ENCODE assay signal across 7 mouse cellular contexts in the genomic region with DNA sequence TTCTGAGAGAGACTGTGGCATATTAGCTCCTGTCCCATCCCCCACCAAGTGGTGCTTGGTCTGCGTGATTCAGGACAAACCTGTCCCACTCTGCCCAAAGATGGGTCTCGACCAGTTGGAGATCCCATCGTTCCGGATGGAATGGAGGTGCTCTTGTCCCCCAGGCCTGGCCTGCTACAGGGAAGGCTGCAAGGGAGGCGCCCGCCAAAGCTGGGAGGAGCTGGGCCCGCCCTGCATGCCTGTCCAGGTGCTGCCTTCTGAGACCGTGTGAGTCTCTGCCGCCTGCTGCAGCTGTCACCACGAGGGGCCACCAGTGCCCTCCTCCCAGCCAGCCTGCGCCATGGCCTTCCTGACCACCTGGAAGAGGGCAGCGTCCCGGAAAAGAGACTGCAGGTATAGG. TPM values are rescaled to one million over a fixed set of nuclear protein-coding genes. Genes with fewer than 3 reads are reported as not detected.
A peak's percentile ranks its signal among the peaks of the same experiment; 100 is the strongest.
DNase-seq lines count a peak whose midpoint lies in the region; ATAC-seq and TF ChIP-seq lines count a peak whose summit lies in the region.

No protein-coding gene starts in this region.

- no peaks in the 10 kb centered on the region for H3K9me3 ChIP-seq in forebrain, embryonic 11.5 days (ENCODE audit: control insufficient read depth, low read length)
- no peaks in the 10 kb centered on the region for H3K9me3 ChIP-seq in intestine, postnatal 0 days (ENCODE audit: control insufficient read depth)

- no peak; the same call in 1 of the 2 replicates for ATAC-seq in forebrain, embryonic 11.5 days (replicated peaks; ENCODE audit: low FRiP score)
- ATAC-seq in intestine, postnatal 0 days: peak; percentile 85

- 13% methylated on average over 13 of the region's 13 CpGs for WGBS in forebrain, embryonic 11.5 days
- WGBS in intestine, postnatal 0 days: 7% methylated on average over 13 of the region's 13 CpGs

- no peaks in the 10 kb centered on the region; the same call in 1 of the 2 replicates for H3K4me1 ChIP-seq in forebrain, embryonic 11.5 days (replicated peaks; ENCODE audit: control insufficient read depth, insufficient read depth, low read length)
- no peaks in the 10 kb centered on the region for H3K4me1 ChIP-seq in intestine, postnatal 0 days (replicated peaks; ENCODE audit: control insufficient read depth, insufficient read depth, low read length)

- H3K4me3 ChIP-seq in forebrain, embryonic 11.5 days (ENCODE audit: low read depth, low read length): no peak overlapping the region
- peak overlapping the region; percentile 18 for H3K4me3 ChIP-seq in intestine, postnatal 0 days (ENCODE audit: low read depth, low read length)

- no peak overlapping the region for H3K27ac ChIP-seq in forebrain, embryonic 11.5 days (ENCODE audit: low read depth, low read length)
- H3K27ac ChIP-seq in intestine, postnatal 0 days (ENCODE audit: low read depth, low read length): no peak overlapping the region

- no peak overlapping the region; the same call in 1 of the 2 replicates for H3K4me2 ChIP-seq in forebrain, embryonic 11.5 days (ENCODE audit: low read depth, low read length, severe bottlenecking)
- peak overlapping the region; percentile 61 for H3K4me2 ChIP-seq in intestine, postnatal 0 days (replicated peaks; ENCODE audit: low read depth)

- H3K36me3 ChIP-seq in forebrain, embryonic 11.5 days (ENCODE audit: control insufficient read depth, insufficient read depth, low read length): no peaks in the 10 kb centered on the region
- H3K36me3 ChIP-seq in intestine, postnatal 0 days (ENCODE audit: control insufficient read depth, insufficient read depth): no peaks in the 10 kb centered on the region

- H3K9ac ChIP-seq in forebrain, embryonic 11.5 days (ENCODE audit: low read length): 0 out of 2 replicates have a peak overlapping the region, but pooled peaks have one; percentile 14
- H3K9ac ChIP-seq in intestine, postnatal 0 days (ENCODE audit: low read depth, low read length): no peak overlapping the region

- peak; percentile 51 for TF ChIP-seq CTCF in intestine, postnatal 0 days (IDR thresholded peaks at IDR 0.05; ENCODE audit: low read depth)

- DNase-seq in ovary, postnatal 36 days (ENCODE audit: low spot score): peak; percentile 29
- DNase-seq in ovary, adult 18-20 months (ENCODE audit: low spot score): no peak
- no peak for DNase-seq in forebrain, embryonic 11.5 days (ENCODE audit: low spot score)
- DNase-seq in lung, postnatal 36 days: peak; percentile 18
- peak; percentile 13 to 19 for DNase-seq in thymus, postnatal 36 days
- DNase-seq in yolk sac, embryonic 10.5 days (ENCODE audit: low spot score): no peak

- H3K27me3 ChIP-seq in forebrain, embryonic 11.5 days (ENCODE audit: control insufficient read depth, insufficient read depth, low read length): no peaks in the 10 kb centered on the region
- H3K27me3 ChIP-seq in intestine, postnatal 0 days (replicated peaks; ENCODE audit: control insufficient read depth, insufficient read depth, low read length): no peaks in the 10 kb centered on the region

RNA-seq across cellular contexts. Expression of a gene that starts 12.5 kb away (rescaled TPM):
- polyA plus RNA-seq in forebrain, embryonic 11.5 days (2014; fragmentation: Nextera tagmentation; extraction: Ambion mirVana): 3.8 and 4.4 TPM in 2 replicates
- 6.3 and 7.5 TPM in 2 replicates for polyA plus RNA-seq in intestine, postnatal 0 days (2015; fragmentation: Nextera tagmentation; extraction: Ambion mirVana)

Comparison
In these comparisons a context has a peak if more than half of its experiments do, and no peak if none do; other contexts are left out.
1. DNase-seq: peak in ovary, postnatal 36 days (single experiment), lung, postnatal 36 days (single experiment) and thymus, postnatal 36 days (2 of 2); none in ovary, adult 18-20 months (single experiment), forebrain, embryonic 11.5 days (single experiment) and yolk sac, embryonic 10.5 days (single experiment).